Mouse (Mus musculus): Measurements from ENCODE around the gene Mmp23.
"Not testable (repeated sequence)": the region's sequence is repeated elsewhere in the genome, so short reads cannot be mapped to it uniquely, and the experiment has no call there.

Mmp23 gene

DNA sequence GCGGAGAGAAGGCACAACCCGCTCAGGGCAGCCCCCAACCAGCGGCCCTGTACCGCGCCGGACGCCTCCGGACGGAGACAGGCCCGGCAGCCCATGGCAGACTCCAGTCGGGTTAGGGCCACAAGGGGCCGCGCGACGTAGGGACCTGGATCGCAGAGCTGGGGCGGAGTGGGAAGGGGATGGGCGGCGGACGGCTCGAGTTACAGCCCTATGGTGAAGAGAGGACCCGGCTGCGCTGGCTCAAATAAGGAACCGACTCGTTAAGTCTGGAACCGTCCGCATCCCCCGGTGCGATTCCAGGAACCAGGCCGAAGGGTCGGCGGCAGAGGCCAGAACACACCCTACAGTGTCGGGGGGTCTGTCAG is at the start of gene Mmp23:
Mmp23 (minus strand) TSS at position 299 of the 365 bp plus-strand sequence.
- peak; percentile 82 to 86 for DNase-seq

- DNase-seq = no peak
These were observed 47.2 kb upstream of the Mmp23 start for GRCm38 (mm10) chr4:155700425-155700824.

- no peak for DNase-seq
These were observed 43.4 kb upstream of the Mmp23 start for GRCm38 (mm10) chr4:155696261-155697255.

DNA sequence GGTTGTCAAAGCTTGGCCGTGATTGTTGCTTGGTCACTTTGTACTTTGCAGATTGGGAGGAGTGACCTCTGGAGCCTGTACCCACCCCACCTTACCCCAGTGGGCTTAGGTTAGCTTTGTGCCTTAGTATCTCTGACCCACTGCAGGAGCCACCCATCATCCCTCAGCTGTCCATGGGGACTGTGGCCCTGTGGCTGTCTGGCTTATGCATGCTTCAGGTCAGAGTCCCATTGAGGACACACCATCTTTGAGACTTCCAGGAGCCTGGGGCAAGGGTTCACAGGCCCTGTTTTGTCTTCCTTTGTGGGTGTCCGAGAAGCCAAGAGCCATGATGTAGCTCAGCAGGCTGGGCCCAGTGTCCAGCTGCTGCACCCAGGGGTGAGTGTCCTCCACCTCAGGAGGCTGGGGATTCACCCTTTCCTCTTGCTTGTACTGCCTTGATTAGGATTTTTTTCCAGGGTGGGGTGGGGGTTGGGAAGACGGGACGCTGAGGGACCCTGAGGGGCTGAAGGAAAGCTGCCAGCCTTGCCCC is 42.4 kb upstream of the Mmp23 start:
- no peak for DNase-seq

GRCm38 (mm10) chr4:155694482-155695401 is 41.6 kb upstream of the Mmp23 start:
- peak; percentile 69 to 82 for DNase-seq

- peak; percentile 78 to 83 for DNase-seq
These were observed 40.9 kb upstream of the Mmp23 start, which contains the start of gene Fndc10 for GRCm38 (mm10) chr4:155694111-155694481. Gene Fndc10 (plus strand): TSS chr4:155694342.

GRCm38 (mm10) chr4:155692421-155692820 is 39.2 kb upstream of the Mmp23 start:
- peak in 1 of 2 experiments; percentile 23 for DNase-seq

- DNase-seq = no peak
These were observed 37.6 kb upstream of the Mmp23 start for GRCm38 (mm10) chr4:155690571-155691375.

DNA sequence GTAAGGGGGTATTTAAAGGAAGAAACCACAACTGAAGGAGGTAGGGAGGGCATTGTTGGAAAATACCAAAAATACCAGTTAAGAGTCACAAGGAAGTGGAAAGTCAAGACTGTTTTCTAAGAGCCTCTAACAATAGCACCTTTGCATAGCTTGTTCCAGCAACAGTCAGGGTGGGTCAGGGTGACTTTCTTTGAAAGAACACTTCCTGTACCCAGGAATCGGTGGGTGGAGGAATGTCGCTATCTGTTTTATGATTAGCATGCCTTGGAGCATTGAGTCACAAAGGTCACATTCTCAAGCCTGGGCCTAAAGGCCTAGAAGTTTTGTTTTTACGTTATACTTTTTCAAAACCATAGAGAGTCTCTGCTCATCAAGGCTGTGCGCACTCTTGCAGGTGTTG is 34.6 kb upstream of the Mmp23 start:
- not testable (repeated sequence) for DNase-seq

GRCm38 (mm10) chr4:155683670-155684277 is 30.6 kb upstream of the Mmp23 start:
- not testable (repeated sequence) for DNase-seq

DNA sequence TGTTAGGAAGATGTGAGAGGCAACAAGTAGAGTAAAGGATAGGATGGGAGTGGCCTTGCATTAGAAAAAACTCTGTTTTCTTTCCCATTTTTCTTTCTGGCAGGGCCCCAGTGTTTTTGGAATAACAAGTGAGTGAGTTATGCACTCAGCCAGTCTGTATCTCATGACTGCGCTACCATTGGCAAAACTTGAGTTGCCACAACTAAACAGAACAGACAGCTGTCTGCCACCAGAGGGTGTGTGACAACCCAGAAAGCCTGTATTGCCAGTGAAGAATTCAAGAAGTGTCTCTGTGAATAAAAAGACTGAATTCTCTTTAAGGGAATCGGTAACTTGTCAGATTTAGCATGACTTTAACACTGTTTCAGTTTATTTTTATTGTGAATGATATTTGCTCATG is 22.8 kb upstream of the Mmp23 start:
- DNase-seq = peak in 1 of 2 experiments; percentile 48

GRCm38 (mm10) chr4:155672082-155672481 is 18.9 kb upstream of the Mmp23 start:
- DNase-seq = no peak

DNA sequence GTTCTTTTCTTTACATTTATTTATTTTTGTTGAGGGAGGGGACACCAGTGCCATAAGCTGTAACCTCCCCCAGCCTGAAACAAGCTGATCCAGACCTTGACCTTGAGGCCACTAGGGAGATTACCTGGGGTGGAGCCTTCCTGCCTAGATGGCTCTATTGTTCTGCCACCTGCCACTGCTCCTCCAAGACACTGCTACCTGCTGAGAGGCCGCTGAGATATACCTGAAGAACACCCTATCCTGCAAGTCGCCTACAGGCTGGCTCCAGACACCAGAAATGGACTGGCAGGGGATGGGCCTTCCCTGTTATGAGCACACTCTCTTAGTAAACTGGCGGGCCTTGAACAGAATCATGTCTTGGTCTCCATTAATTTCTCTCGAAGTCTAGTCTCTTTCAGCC is 17.1 kb upstream of the Mmp23 start:
- DNase-seq = not testable (repeated sequence)

- DNase-seq = no peak
These were observed 16.5 kb upstream of the Mmp23 start for GRCm38 (mm10) chr4:155669598-155670075.

- peak; percentile 98 to 99 for DNase-seq
These were observed 15.8 kb upstream of the Mmp23 start, which contains the start of gene Mib2 for GRCm38 (mm10) chr4:155668689-155669597. Gene Mib2 (minus strand): TSS chr4:155669198.

GRCm38 (mm10) chr4:155666903-155667302 is 13.7 kb upstream of the Mmp23 start:
- no peak for DNase-seq

GRCm38 (mm10) chr4:155660641-155661040 is 7.5 kb upstream of the Mmp23 start:
- peak; percentile 48 to 62 for DNase-seq

GRCm38 (mm10) chr4:155658961-155659360 is 5.8 kb upstream of the Mmp23 start:
- DNase-seq = no peak

- no peak for DNase-seq
These were observed 3.1 kb upstream of the Mmp23 start for GRCm38 (mm10) chr4:155656214-155656751.
